Comparison of ENCODE assay signal across 13 mouse cellular contexts in genomic region chr11:20646986-20647726, GRCm38 (mm10).
A peak's percentile ranks its signal among the peaks of the same experiment; 100 is the strongest.
DNase-seq lines count a peak whose midpoint lies in the region; ATAC-seq and TF ChIP-seq lines count a peak whose summit lies in the region.
"Had no signal": no experiment of that assay in that cellular context is flagged by ENCODE, and none has a peak within 500 bp of the region (broad histone marks: within the 10 kb centered on the region; RNA-seq: fewer than 3 reads in every experiment).

No protein-coding gene starts in this region.

- no peak overlapping the region for H3K4me3 ChIP-seq in hindbrain, embryonic 10.5 days
- H3K4me3 ChIP-seq in hindbrain, embryonic 14.5 days (replicated peaks; ENCODE audit: low read length) = no peak overlapping the region
- peak overlapping the region; percentile 76; the same call in 1 of the 2 replicates for H3K4me3 ChIP-seq in E14TG2a.4 (replicated peaks; ENCODE audit: low read length)
- no peak overlapping the region for H3K4me3 ChIP-seq in embryonic facial prominence, embryonic 14.5 days (ENCODE audit: low read depth, low read length)
- H3K4me3 ChIP-seq in limb, embryonic 13.5 days = no peak overlapping the region
- H3K4me3 ChIP-seq in liver, embryonic 12.5 days = no peak overlapping the region
- H3K4me3 ChIP-seq: erythroblast, embryonic 14.5 days; liver, embryonic 13.5 days had no signal

- WGBS in hindbrain, embryonic 10.5 days = 29% methylated on average over 10 of the region's 10 CpGs
- WGBS in hindbrain, embryonic 14.5 days = 22% methylated on average over 10 of the region's 10 CpGs
- 31% methylated on average over 10 of the region's 10 CpGs for WGBS in embryonic facial prominence, embryonic 14.5 days
- 50% methylated on average over 10 of the region's 10 CpGs for WGBS in limb, embryonic 13.5 days
- 74% methylated on average over 10 of the region's 10 CpGs for WGBS in liver, embryonic 12.5 days (ENCODE audit: insufficient replicate concordance)

- no peak for ATAC-seq in hindbrain, embryonic 14.5 days (ENCODE audit: low FRiP score)
- no peak for ATAC-seq in embryonic facial prominence, embryonic 14.5 days (ENCODE audit: low read depth)
- no peak for ATAC-seq in limb, embryonic 13.5 days (ENCODE audit: low FRiP score, low read depth)
- ATAC-seq in liver, embryonic 12.5 days = no peak
- ATAC-seq: activated CD4-positive, CD25-positive, alpha-beta regulatory T cell, adult 4 months had no signal

- peaks cover 85% of the 10 kb centered on the region for H3K4me1 ChIP-seq in hindbrain, embryonic 10.5 days (replicated peaks)
- H3K4me1 ChIP-seq in hindbrain, embryonic 14.5 days (replicated peaks; ENCODE audit: control insufficient read depth, insufficient read depth, low read length) = peaks cover 54% of the 10 kb centered on the region
- H3K4me1 ChIP-seq in E14TG2a.4 (replicated peaks; ENCODE audit: low read depth, low read length) = peaks cover 92% of the 10 kb centered on the region
- peaks cover 57% of the 10 kb centered on the region for H3K4me1 ChIP-seq in embryonic facial prominence, embryonic 14.5 days (ENCODE audit: control insufficient read depth, insufficient read depth, low read length)
- H3K4me1 ChIP-seq in limb, embryonic 13.5 days = peaks cover 82% of the 10 kb centered on the region
- H3K4me1 ChIP-seq in liver, embryonic 12.5 days = peaks cover 39% of the 10 kb centered on the region

- no peaks in the 10 kb centered on the region for H3K9me3 ChIP-seq in hindbrain, embryonic 10.5 days
- H3K9me3 ChIP-seq in hindbrain, embryonic 14.5 days (ENCODE audit: control insufficient read depth, low read length) = no peaks in the 10 kb centered on the region
- H3K9me3 ChIP-seq in E14TG2a.4 (ENCODE audit: low read length) = no peaks in the 10 kb centered on the region
- no peaks in the 10 kb centered on the region for H3K9me3 ChIP-seq in embryonic facial prominence, embryonic 14.5 days (ENCODE audit: control insufficient read depth, low read length)
- no peaks in the 10 kb centered on the region for H3K9me3 ChIP-seq in limb, embryonic 13.5 days
- no peaks in the 10 kb centered on the region for H3K9me3 ChIP-seq in liver, embryonic 12.5 days (replicated peaks)
- H3K9me3 ChIP-seq: liver, embryonic 13.5 days had no signal

- DNase-seq in hindbrain, embryonic 10.5 days (ENCODE audit: low spot score) = peak; percentile 46
- DNase-seq in hindbrain, embryonic 14.5 days (ENCODE audit: low spot score) = no peak
- DNase-seq in embryonic facial prominence, embryonic 14.5 days (ENCODE audit: low spot score) = no peak
- no peak for DNase-seq in thymus, postnatal 4 days
- no peak for DNase-seq in spleen, postnatal 10 days (ENCODE audit: low spot score in 2 of 2)
- DNase-seq: cerebellum, adult 11 months; liver, embryonic 13.5 days; right cerebral cortex, adult 18-20 months had no signal

- no peak overlapping the region for H3K9ac ChIP-seq in hindbrain, embryonic 14.5 days
- no peak overlapping the region for H3K9ac ChIP-seq in embryonic facial prominence, embryonic 14.5 days (ENCODE audit: low read depth, low read length)
- H3K9ac ChIP-seq in limb, embryonic 13.5 days = peak overlapping the region; percentile 39; the same call in 1 of the 2 replicates
- no peak overlapping the region for H3K9ac ChIP-seq in liver, embryonic 12.5 days
- H3K9ac ChIP-seq: liver, embryonic 13.5 days had no signal

- peak overlapping the region; percentile 84 for H3K27ac ChIP-seq in hindbrain, embryonic 10.5 days
- H3K27ac ChIP-seq in hindbrain, embryonic 14.5 days = no peak overlapping the region
- peak overlapping the region; percentile 58 for H3K27ac ChIP-seq in embryonic facial prominence, embryonic 14.5 days (replicated peaks; ENCODE audit: low read depth, low read length)
- no peak overlapping the region for H3K27ac ChIP-seq in limb, embryonic 13.5 days
- no peak overlapping the region for H3K27ac ChIP-seq in liver, embryonic 12.5 days
- H3K27ac ChIP-seq: liver, embryonic 13.5 days had no signal

- no peak overlapping the region for H3K4me2 ChIP-seq in hindbrain, embryonic 14.5 days (replicated peaks)
- H3K4me2 ChIP-seq in embryonic facial prominence, embryonic 14.5 days (ENCODE audit: low read depth, low read length) = no peak overlapping the region
- no peak overlapping the region for H3K4me2 ChIP-seq in limb, embryonic 13.5 days (replicated peaks)
- H3K4me2 ChIP-seq in liver, embryonic 12.5 days = no peak overlapping the region
- H3K4me2 ChIP-seq: liver, embryonic 13.5 days had no signal

- TF ChIP-seq CTCF in E14TG2a.4 (conservative IDR thresholded peaks at IDR 0.05; ENCODE audit: low read length) = no peak

- no peaks in the 10 kb centered on the region for H3K27me3 ChIP-seq in hindbrain, embryonic 10.5 days (ENCODE audit: insufficient read depth, poor library complexity, severe bottlenecking)
- no peaks in the 10 kb centered on the region for H3K27me3 ChIP-seq in hindbrain, embryonic 14.5 days (ENCODE audit: control insufficient read depth, insufficient read depth, low read length)
- H3K27me3 ChIP-seq in E14TG2a.4 (ENCODE audit: insufficient read depth, low read length) = no peaks in the 10 kb centered on the region
- no peaks in the 10 kb centered on the region for H3K27me3 ChIP-seq in embryonic facial prominence, embryonic 14.5 days (replicated peaks; ENCODE audit: control insufficient read depth, insufficient read depth, low read length)
- H3K27me3 ChIP-seq in limb, embryonic 13.5 days = no peaks in the 10 kb centered on the region
- no peaks in the 10 kb centered on the region for H3K27me3 ChIP-seq in liver, embryonic 12.5 days (replicated peaks)
- H3K27me3 ChIP-seq: liver, embryonic 13.5 days had no signal

- peaks cover 8% of the 10 kb centered on the region for H3K36me3 ChIP-seq in hindbrain, embryonic 10.5 days
- peaks cover 8% of the 10 kb centered on the region for H3K36me3 ChIP-seq in hindbrain, embryonic 14.5 days (replicated peaks; ENCODE audit: control insufficient read depth, insufficient read depth)
- peaks cover 34% of the 10 kb centered on the region for H3K36me3 ChIP-seq in E14TG2a.4 (ENCODE audit: insufficient read depth, low read length)
- peaks cover 10% of the 10 kb centered on the region; the same call in 1 of the 2 replicates for H3K36me3 ChIP-seq in embryonic facial prominence, embryonic 14.5 days (ENCODE audit: control insufficient read depth, insufficient read depth, low read length)
- peaks cover 18% of the 10 kb centered on the region for H3K36me3 ChIP-seq in limb, embryonic 13.5 days
- H3K36me3 ChIP-seq in liver, embryonic 12.5 days = peaks cover 45% of the 10 kb centered on the region

Comparison
In these comparisons a context has a peak if more than half of its experiments do, and no peak if none do; other contexts are left out.
1. H3K27ac ChIP-seq: peak in hindbrain, embryonic 10.5 days (single experiment) and embryonic facial prominence, embryonic 14.5 days (single experiment); none in hindbrain, embryonic 14.5 days (single experiment), limb, embryonic 13.5 days (single experiment) and liver, embryonic 12.5 days (single experiment).